Mouse (Mus musculus) bone marrow macrophage, adult 2 months (primary cell): Measurements from ENCODE around the gene Erc1. TPM values are rescaled to one million over a fixed set of nuclear protein-coding genes. Genes with fewer than 3 reads are reported as not detected.

Experiments used
- H3K27ac ChIP-seq: 2 replicates; pipeline ENCODE4 v1.5.1; 2012; ENCODE audit warnings: low read depth, low read length; ENCODE audit not compliant: insufficient read depth
- H3K4me1 ChIP-seq: 2 replicates; pipeline ENCODE4 v1.6.1; 2012; ENCODE audit warnings: low read length; ENCODE audit not compliant: control insufficient read depth, insufficient read depth
- H3K4me3 ChIP-seq: 2 replicates; pipeline ENCODE4 v1.5.1; 2012; ENCODE audit warnings: mild to moderate bottlenecking, low read length, moderate library complexity; ENCODE audit not compliant: insufficient read depth
- CTCF ChIP-seq: IDR thresholded peaks from 2 replicates; pipeline ENCODE4 v1.5.1; 2012; ENCODE audit warnings: low read depth, mild to moderate bottlenecking, low read length, moderate library complexity
- POLR2A ChIP-seq: IDR thresholded peaks from 2 replicates; pipeline ENCODE4 v1.6.1; 2012; ENCODE audit warnings: mild to moderate bottlenecking, low read depth, low read length, borderline replicate concordance
- polyA plus RNA-seq: library from polyadenylated mRNA; stranded (reverse); fragments of >200 nt; gene quantifications from 2 replicates; pipeline ENCODE4 v1.2.4, GENCODE M21; 2012; ENCODE audit not compliant: missing spikeins, insufficient read depth, insufficient read length

The Erc1 gene
- polyA plus RNA-seq, 1 experiment = 9.9 TPM

GRCm38 (mm10) chr6:119713961-119714360, 134.0 kb downstream of the Erc1 start:
- Histone ChIP-seq H3K4me1 (peaks cover 15% of the 10 kb centered on the region), H3K27ac (no peak overlapping the region), H3K4me3 (no peak overlapping the region)
- TF ChIP-seq CTCF (no peak), POLR2A (no peak)

GRCm38 (mm10) chr6:119712486-119712885, 135.5 kb downstream of the Erc1 start:
- Histone ChIP-seq H3K27ac (no peak overlapping the region), H3K4me1 (peaks cover 15% of the 10 kb centered on the region), H3K4me3 (no peak overlapping the region)
- no peak for TF ChIP-seq POLR2A
- TF ChIP-seq CTCF = no peak

- H3K27ac ChIP-seq = no peak overlapping the region
- TF ChIP-seq CTCF (no peak), POLR2A (no peak)
These were observed 136.2 kb downstream of the Erc1 start for GRCm38 (mm10) chr6:119711649-119712305.

GRCm38 (mm10) chr6:119709552-119709951, 138.4 kb downstream of the Erc1 start:
- H3K4me3 ChIP-seq = no peak overlapping the region

More at GRCm38 (mm10) chr6:119711649-119712305, 136.2 kb downstream of the Erc1 start:
- H3K4me3 ChIP-seq = no peak overlapping the region
- peaks cover 15% of the 10 kb centered on the region for H3K4me1 ChIP-seq

GRCm38 (mm10) chr6:119707911-119708310, 140.1 kb downstream of the Erc1 start:
- no peak overlapping the region for H3K4me3 ChIP-seq
- TF ChIP-seq CTCF (no peak), POLR2A (no peak)

More at GRCm38 (mm10) chr6:119709552-119709951, 138.4 kb downstream of the Erc1 start:
- Histone ChIP-seq H3K27ac (no peak overlapping the region), H3K4me1 (peaks cover 7% of the 10 kb centered on the region)
- TF ChIP-seq CTCF (no peak), POLR2A (no peak)

GRCm38 (mm10) chr6:119704899-119705298, 143.1 kb downstream of the Erc1 start:
- Histone ChIP-seq H3K27ac (no peak overlapping the region), H3K4me3 (no peak overlapping the region), H3K4me1 (peaks cover 5% of the 10 kb centered on the region; the same call in 1 of the 2 replicates)
- no peak for TF ChIP-seq POLR2A
- TF ChIP-seq CTCF = no peak

More at GRCm38 (mm10) chr6:119707911-119708310, 140.1 kb downstream of the Erc1 start:
- peaks cover 5% of the 10 kb centered on the region; the same call in 1 of the 2 replicates for H3K4me1 ChIP-seq
- no peak overlapping the region for H3K27ac ChIP-seq

GRCm38 (mm10) chr6:119692754-119693153, 155.2 kb downstream of the Erc1 start:
- Histone ChIP-seq H3K27ac (no peak overlapping the region), H3K4me1 (no peaks in the 10 kb centered on the region; the same call in 1 of the 2 replicates), H3K4me3 (no peak overlapping the region)
- TF ChIP-seq CTCF = no peak
- TF ChIP-seq POLR2A = no peak

- TF ChIP-seq POLR2A (no peak), CTCF (no peak)
- Histone ChIP-seq H3K27ac (no peak overlapping the region), H3K4me3 (no peak overlapping the region), H3K4me1 (peaks cover 4% of the 10 kb centered on the region; the same call in 1 of the 2 replicates)
These were observed 161.5 kb downstream of the Erc1 start for GRCm38 (mm10) chr6:119686470-119686869.

GRCm38 (mm10) chr6:119680746-119681145, 167.2 kb downstream of the Erc1 start:
- H3K4me1 ChIP-seq = peaks cover 4% of the 10 kb centered on the region; the same call in 1 of the 2 replicates
- no peak overlapping the region for H3K4me3 ChIP-seq
- TF ChIP-seq CTCF (no peak), POLR2A (no peak)
- no peak overlapping the region for H3K27ac ChIP-seq

GRCm38 (mm10) chr6:119674811-119675209, 173.2 kb downstream of the Erc1 start:
- TF ChIP-seq POLR2A (no peak), CTCF (no peak)
- H3K4me1 ChIP-seq = no peaks in the 10 kb centered on the region
- H3K4me3 ChIP-seq = no peak overlapping the region
- no peak overlapping the region for H3K27ac ChIP-seq
